Mouse (Mus musculus) ES-CJ7 (cell line): ENCODE results near the gene Keap1.
A peak's percentile ranks its signal among the peaks of the same experiment; 100 is the strongest.
"Not testable (repeated sequence)": the region's sequence is repeated elsewhere in the genome, so short reads cannot be mapped to it uniquely, and the experiment has no call there.

Experiments used
- DNase-seq: peaks from one replicate; pipeline ENCODE4 v3.0.0; 2011; ENCODE audit warnings: low read depth, low spot score

The Keap1 gene

DNA sequence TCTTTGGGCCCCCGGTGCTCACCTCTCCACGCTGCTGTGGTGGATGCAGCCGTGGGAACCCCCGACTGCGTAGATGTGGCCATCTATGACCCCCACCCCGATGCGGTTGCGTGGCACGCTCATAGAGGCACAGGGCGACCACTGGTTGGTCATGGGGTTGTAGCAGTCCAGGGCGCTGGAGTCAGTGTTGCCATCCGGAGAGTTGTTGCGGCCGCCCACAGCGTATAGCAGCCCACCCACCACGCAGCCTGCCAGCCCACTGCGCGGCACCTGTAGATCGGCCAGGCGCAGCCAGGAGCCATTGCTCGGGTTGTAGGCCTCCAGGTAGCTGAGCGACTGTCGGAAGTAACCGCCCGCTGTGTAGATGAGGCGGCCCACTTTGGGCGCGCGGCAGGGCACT, 5.8 kb downstream of the Keap1 start:
- DNase-seq = no peak

DNA sequence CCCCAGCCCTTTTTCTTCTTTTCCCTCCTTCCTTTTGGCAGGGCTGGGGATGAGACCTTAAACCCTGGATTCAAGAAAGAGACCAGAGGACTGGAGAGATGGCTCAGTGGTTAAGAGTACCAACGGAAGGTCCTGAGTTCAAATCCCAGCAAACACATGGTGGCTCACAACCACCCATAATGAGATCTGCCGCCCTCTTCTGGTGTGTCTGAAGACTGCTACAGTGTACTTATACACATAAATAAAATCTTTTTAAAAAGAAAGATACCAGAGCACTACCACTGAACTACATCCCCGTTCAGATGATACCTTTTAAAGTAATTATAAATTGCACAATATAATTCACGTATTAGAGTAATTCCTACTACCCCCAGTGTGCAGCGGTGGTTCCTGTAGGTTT, 6.3 kb downstream of the Keap1 start:
- DNase-seq = no peak

DNA sequence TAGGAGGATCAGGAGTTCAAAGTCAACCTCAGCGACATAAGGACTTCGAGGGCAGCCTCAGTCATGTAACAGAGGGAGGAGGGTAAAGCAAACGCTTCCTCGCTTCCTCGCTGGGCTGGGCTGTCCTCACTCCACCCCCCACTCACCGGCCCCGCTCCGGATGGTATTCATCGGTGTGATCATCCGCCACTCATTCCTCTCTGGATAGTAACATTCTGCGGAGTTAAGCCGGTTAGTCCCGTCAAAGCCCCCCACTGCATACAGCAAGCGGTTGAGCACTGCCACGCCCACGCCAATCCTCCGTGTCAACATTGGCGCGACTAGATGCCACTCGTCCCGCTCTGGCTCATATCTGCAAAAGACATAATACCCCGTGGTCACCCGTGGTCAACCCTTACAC, 7.6 kb downstream of the Keap1 start:
- DNase-seq = no peak

DNA sequence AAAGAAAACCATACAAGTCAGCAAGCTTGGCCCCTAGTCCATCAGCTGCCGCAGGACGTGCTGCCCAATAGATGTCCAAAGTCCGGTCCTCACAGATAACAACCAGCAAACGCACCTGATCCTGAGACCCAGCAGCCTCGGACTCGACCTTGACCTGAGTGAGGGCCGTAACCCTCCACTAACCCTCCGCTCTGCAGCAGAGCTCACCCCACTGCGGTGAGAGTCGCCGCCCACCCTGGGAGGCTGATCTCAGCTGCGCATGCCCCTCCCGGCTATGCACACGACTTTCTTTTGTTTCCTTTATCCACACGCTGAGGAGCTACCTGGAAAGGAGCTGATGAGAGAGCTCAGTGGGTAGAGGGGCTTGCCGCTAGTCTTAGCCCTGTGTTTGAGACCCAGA, 11.8 kb downstream of the Keap1 start:
- DNase-seq = peak; percentile 87

DNA sequence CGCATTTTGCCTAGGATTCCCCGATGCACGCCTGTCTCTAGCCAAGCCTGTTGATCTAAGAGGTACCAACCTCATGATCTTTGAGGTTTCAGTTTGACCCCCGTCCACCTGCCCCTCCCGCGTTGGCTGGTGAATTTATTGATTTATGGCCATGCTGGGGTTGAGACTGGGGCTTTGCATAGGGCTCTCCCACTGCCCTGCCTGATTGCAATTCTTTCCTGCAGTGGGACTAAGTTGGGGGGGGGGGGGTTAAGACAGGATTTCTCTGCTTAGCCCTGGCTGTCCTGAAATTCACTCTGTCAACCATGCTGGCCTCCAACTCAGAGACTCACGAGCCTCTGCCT, 13.8 kb downstream of the Keap1 start:
- no peak for DNase-seq

DNA sequence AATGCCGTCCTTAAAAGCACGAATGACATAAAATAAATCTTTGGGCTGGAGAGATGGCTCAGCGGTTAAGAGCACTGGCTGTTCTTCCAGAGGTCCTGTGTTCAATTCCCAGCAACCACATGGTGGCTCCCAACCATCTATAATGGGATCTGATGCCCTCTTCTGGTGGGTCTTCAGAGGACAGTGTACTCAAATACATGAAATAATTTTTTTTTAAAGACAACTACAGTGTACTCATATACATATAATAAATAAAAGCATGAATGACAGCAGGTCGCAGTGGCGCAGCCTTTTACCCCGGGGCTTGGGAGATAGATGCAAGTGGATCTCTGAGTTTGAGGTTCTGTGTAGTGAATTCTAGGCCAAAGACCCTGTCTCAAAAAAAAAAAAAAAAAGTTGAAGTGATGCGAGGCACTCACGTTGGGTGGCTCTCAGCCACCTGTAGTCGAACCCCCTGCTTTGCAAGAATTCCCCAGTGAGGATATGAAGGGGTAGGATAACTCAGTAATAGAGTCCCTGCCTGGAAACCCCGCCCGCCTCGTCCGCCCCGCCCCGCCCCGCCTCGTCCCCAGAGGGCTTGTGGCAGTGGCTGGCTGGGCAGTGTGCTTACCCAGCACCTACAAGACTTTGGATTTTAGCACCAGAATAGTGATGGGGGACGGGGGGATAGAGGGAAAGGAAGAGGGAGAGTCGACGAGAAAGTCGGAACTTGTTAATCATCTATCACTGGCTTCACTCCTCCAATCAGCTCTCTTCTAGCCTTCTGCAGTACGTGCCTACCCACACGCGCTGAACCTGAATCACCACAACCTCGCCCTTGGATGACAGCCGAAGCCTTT, 14.4 kb downstream of the Keap1 start:
- DNase-seq = peak; percentile 54

DNA sequence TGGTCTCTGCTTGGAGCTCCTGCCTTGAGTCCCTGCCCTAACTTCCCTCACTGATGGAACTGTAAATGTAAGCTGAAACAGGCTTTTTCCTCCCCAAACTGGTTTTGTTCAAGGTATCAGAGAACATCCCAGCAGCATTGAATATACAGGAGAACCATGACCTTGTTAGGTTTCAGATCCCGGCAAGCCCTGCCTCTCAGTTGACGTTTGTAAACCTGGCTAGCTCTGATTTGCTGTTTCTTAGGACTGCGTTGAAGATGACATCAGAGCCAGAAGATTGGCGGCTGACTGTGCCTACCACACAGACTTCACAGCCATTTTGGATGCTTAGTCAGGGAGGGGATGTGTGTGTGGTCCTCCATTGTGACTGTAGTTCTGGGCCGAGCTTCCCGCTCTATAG, 15.3 kb downstream of the Keap1 start:
- peak; percentile 96 for DNase-seq

DNA sequence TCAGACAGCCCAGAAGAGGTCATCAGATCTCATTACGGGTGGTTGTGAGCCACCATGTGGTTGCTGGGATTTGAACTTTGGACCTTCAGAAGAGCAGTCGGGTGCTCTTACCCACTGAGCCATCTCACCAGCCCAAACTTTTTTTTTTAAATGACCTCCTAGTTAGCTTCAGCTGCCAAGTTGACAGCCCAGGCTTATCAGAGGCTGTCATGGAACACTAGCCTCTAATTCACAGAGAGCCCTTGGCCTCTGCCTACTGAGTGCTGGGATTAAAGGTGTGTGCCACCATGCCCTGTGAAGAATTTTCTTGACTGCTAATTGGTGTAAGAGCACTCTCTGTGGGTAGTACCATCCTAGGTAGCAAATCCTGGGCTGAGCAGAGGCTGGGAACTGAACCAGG, 15.7 kb downstream of the Keap1 start:
- not testable (repeated sequence) for DNase-seq

DNA sequence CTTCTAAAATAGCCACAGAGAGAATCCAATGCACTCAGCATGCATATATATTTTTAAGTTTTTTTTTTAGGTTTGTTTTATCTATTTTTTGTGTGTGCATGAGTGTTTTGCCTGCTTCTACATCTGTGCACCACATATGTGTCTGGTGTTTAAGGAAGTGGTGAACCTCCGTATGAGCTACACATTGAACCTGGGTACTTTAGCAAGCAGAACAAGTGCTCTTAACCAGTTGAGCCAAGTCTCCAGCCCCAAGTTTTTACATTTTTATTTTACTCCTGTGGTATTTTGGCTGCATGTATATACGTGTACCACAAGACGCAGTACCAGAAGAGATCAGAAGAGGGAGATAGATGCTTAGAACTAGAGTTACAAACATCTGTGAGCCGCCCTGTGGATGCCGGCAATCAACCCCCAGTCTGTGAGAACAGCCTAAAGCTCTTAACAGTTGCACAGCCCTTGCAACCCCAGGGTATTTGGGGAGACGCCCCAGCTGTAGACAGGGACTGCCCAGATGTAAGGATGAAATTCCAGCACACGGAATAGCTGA, 17.7 kb downstream of the Keap1 start:
- peak; percentile 94 for DNase-seq

DNA sequence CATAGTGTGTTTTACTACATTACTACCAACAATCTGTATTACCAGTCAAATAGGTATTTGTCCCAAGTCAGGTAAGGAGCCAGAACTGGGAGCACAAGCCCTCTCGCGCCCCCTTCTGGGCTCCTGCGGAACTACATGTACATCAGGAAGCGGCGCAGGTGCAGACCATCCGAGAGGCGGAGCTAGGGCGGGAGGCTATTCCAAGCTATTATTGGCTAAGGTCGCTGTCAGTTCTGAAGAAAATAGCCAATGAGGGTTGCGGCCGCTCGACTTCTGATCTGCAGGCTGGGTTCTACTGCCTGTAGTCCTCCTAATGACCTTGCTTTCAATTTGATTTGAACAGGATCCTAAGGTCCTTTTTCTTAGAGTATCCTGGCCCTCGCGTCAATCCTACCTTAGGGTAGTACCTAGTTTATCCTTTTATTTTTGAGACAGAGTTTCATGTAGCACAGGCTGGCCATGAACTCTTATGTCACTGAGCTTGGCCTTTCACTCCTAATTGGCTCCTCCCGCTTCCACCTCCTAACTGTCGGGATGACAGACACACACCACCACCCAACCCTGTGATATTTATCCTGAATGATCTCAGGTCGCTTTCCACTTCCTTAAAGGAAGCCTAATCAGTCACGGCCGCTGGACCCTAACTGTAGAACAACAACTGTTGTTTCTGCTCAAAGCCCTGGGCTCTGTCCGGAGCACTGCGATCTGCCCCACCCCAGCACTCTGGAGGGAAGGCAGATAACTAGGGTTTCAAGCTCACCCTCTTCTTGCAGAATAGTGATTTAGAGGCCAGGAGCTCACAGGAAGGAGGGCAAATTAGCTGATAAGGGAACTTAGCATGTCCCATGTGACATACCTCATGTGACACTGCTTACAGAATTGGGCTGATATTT, 18.4 kb downstream of the Keap1 start:
- peak; percentile 96 for DNase-seq

DNA sequence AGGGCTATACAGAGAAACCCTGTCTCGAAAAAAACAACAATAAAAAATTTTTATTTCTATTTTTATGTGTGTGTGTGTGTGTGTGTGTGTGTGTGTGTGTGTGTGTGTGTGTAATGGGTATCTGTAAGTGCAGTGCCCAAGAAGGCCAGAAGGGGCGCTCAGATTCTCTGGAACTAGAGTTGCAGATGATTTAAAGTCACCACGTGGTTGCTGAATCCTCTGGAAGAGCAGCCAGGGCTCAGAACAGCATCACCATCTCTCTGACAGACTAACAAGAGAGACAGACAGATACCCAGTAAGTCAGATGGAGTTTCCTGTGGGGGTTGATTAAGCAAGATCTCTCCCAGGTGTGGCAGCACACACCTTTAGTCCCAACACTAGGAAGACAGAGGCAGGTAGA, 19.3 kb downstream of the Keap1 start:
- peak; percentile 83 for DNase-seq

DNA sequence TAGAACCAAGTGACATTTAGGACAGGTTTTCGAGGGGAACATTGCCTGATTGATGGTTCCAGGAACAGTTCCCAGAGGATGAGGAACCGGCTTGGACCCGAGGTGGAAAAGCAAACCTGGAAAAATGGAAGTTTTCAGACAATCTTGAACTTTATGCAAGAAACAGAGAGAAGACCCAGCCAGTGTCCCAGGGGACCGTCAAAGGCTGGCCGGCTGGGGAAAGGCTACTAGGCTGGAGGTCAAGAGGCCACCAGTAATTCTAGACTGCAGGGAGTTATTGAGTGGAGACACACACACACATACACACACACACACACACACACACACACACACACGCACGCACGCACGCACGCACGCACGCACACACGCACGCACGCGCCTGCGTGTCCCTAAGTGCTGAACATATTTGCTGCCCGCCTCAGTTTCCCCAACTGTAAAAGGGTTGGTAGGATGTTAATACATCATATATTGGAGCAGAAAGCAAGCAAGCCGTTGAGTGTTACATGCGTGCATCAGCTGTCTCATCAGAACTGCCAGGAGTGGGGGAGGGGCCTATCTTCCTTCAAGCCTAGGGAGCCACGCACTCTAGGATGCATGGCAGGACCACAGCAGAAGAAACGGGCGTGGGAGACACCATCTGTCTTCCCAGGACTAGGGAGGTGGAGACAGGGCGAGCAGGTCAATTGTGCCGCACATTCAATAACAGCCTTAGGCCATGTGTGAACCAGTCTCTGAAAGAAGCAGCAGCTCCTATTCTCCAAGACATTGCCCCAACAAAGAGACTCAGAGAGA, 22.9 kb downstream of the Keap1 start:
- DNase-seq = peak; percentile 36

DNA sequence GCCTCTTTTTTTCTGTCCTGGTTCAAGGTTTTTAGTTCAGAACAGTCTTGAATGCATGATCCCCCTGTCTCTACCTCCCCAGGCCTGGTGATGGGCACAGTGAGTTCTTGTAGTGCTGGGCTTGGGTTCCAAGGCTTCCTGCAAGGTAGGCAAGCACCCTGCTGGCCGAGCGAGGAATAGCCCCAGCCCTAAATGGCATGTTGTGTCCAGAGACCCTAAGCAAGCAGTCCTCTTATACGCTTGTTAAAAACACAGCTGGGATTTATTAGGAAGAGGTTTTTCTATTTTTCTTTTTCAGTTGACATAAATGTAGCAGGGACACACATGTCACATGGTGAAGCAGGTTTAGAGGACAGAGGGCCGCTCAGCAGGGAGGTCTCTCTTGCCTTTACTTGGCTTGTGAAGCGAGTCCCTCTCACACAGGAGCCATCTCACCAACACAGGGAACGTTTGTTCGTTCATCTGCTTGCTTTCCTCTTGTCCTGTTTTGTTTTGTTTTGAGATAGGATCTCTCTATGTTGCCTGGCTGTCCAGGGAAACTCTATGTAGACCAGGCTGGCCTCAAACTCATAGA, 25.5 kb downstream of the Keap1 start:
- peak; percentile 77 for DNase-seq

DNA sequence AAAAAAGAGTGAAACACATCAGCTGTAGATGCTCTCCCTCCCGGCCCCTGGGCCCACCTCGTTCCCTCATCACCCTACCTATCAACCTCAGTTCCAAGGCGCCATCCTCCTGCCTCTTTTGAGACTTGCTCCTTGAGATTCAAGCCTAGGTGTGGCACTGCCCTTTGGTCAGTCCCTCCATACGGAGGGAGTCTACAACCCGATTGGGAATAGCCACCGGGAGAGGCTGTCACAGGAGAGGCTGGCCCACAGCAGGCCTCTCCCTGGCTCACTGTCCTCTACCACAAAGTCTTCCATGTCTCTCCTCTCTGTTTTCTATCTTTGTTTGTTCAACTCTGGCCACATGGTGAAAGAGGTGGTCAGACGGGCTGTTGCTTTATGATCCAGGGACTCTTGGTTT, 27.5 kb downstream of the Keap1 start:
- no peak for DNase-seq

DNA sequence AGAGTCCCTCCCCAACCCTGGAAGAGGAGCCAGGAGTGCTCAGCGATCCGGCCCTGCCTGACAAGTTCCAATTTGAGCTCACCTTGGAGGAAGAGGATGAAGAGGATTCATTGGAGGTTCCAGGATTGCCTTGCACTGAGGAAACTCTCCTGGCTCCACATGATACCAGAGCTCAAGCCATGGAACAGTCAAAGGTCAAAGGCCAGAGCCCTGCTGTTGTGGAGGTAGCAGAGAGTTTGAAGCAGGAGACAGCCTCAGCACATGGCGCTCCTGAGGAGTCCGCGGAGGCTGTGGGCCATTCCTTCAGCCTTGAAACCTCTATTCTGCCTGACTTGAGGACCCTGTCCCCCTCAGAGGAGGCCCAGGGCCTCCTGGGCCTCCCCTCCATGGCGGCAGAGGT, 28.3 kb downstream of the Keap1 start:
- DNase-seq = no peak

DNA sequence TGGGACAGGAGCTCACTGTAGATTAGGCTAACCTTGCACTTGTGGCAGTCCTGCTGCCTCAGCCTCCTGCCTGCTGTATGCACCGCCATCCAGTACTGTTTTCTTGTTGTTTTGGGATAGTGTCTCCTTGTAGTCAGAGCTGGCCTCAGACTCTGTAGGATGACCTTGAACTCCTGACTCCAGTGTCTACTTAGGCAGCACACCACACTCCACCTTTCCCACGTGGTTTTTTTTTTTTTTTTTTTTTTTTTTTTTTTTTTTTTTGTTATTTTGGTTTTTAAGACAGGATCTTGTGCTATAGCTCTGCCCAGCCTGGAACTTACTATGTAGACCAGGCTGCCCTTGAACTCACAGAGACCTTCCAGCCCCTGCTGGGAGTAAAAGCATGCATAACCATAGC, 30.5 kb downstream of the Keap1 start:
- peak; percentile 46 for DNase-seq

DNA sequence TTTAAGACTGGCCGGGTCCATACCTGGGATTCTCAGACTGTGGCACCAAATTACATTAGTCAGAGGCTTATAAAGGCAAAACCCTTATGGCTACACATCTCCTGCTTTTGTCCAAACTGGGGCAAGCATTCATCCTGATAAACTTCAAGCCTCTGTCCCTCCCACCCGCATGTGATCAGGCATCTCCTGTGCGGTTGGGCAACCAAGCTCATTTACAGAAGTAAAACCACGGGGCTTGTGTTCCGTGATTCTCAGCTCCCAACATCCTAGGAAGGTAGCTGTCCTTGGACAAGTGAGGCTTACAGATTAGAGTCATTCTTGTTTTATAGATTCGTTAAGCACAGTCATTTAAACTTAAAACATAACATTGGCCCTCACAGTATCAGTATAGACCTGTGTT, 32.3 kb downstream of the Keap1 start:
- no peak for DNase-seq

DNA sequence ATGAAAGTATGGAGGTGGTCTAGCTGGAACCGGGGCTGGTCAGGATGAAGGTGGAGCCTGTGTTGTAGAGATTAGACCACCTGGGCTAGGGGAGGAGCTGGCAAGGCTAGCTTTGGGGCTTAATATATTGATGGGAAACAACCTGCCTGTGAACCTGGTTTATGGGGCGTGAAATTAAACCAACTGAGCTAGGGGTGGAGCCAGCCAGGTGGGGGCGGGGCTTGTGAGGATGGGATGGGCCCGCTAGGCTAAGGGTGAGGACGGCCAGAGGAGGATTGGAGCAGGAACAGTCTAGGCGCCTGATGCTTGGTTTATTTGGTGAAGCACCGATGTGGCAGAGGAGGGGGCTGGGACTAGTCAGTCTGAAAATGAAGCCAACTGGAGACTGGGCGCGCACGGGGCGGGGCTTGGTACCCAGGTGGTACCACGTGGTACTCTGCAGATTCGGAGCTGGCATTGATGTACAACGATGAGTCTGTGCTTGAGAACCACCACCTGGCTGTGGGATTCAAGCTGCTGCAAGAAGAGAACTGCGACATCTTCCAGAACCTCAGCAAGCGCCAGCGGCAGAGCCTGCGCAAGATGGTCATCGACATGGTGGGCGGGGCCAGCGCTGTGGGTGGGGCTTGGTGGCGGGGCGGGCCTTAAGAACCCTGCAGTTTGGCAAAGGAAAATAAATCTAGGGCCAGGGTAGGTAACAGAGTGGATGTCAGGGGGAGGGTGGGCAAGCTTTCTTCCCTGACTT, 34.5 kb downstream of the Keap1 start:
- DNase-seq = peak; percentile 74

DNA sequence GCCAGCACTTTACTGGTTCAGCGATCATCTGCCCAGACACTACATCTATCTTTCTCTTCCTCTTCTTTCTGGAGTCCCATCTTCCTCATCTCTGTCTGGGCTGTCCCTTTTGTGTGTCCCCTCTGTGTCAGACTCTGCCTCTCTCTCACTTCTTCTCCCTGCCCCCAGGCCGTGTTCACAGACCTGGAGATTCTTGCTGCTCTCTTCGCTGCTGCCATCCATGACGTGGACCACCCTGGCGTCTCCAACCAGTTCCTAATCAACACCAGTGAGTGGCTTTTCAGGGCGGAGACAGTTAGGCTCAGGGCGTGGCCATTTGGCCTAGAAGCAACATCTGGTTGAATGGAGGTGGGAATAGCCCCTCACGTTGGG, 35.0 kb downstream of the Keap1 start:
- DNase-seq = peak; percentile 84

DNA sequence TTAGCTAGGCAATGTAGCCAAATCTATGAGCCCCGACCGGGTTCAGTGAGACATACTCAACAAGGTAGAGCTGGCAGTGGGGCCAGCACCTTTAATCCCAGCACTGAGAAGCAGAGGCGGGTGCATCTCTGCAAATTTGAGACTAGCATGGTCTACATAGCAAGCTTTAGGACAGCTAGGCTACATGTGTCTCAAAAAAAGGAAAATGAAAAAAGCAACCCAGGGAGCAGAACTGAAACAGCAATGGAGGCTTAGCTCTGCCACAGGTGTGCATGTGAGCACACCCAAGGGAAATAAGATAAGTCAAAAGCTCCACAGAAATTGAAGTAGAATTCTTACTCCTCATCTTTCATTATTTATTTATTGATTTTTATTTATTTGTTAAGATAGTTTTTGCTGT, 40.2 kb downstream of the Keap1 start:
- DNase-seq = no peak

DNA sequence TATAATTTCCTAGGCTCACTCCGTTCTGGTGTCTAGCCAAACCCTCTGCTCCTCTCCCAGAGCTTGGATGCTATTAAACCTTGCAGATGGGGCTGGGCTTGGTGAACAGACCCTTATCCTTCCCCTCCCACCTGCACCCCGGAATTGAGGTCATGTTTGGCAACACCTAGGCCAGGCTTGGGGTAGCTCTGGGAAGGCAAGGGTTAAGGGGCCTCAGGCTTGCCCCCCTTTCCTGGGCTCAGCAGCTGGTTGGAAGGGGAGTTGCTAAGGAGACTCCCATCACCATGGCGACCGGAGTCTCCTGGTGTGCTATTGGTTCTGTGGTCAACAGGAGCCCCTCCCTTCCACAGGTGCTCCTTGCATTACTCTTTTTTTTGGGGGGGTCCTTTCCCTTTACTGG, 41.2 kb downstream of the Keap1 start:
- no peak for DNase-seq
